In the genomic region with DNA sequence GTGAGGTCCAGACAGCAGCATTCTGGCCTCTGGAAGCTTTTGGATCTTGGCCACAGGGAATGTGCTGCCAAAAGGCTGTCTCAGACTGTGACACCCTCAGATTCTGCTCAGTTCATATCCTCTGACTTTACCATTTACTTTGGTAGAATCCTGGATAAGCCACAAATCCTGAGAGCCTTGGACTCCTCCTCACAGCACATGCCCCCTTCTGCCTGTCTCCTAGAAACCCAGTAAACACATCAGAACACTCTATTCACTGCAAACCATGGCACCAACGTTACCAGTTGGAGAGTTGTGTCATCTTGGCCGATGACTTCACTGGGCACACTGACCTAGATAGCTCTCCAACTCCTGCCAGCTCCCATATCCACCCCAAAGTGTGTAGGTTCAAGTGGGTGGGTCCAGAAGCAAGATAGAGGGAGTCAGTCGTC, we compare ENCODE assay signal across 10 mouse cellular contexts.
DNase-seq lines count a peak whose midpoint lies in the region; ATAC-seq and TF ChIP-seq lines count a peak whose summit lies in the region.
"Had no signal": no experiment of that assay in that cellular context is flagged by ENCODE, and none has a peak within 500 bp of the region (broad histone marks: within the 10 kb centered on the region; RNA-seq: fewer than 3 reads in every experiment).

No protein-coding gene starts in this region.

- H3K27me3 ChIP-seq in heart, embryonic 10.5 days (ENCODE audit: insufficient read depth, poor library complexity, severe bottlenecking) = peaks cover 29% of the 10 kb centered on the region
- no peaks in the 10 kb centered on the region for H3K27me3 ChIP-seq in midbrain, postnatal 0 days (ENCODE audit: insufficient read depth, low read length)
- H3K27me3 ChIP-seq in midbrain, embryonic 11.5 days (ENCODE audit: control insufficient read depth, insufficient read depth, low read length) = no peaks in the 10 kb centered on the region
- H3K27me3 ChIP-seq: forebrain, embryonic 12.5 days; stomach, embryonic 15.5 days had no signal

- TF ChIP-seq CTCF in midbrain, postnatal 0 days (IDR thresholded peaks at IDR 0.05) = no peak

- H3K27ac ChIP-seq in heart, embryonic 10.5 days = no peak overlapping the region
- no peak overlapping the region for H3K27ac ChIP-seq in midbrain, postnatal 0 days (ENCODE audit: low read depth, low read length)
- H3K27ac ChIP-seq in midbrain, embryonic 11.5 days (ENCODE audit: low read depth, low read length) = no peak overlapping the region
- H3K27ac ChIP-seq: forebrain, embryonic 12.5 days; stomach, embryonic 15.5 days had no signal

- no peak overlapping the region for H3K4me3 ChIP-seq in heart, embryonic 10.5 days
- no peak overlapping the region for H3K4me3 ChIP-seq in midbrain, postnatal 0 days (ENCODE audit: low read depth, low read length)
- H3K4me3 ChIP-seq in midbrain, embryonic 11.5 days (ENCODE audit: low read depth, low read length) = no peak overlapping the region
- H3K4me3 ChIP-seq: forebrain, embryonic 12.5 days; stomach, embryonic 15.5 days had no signal

- H3K9ac ChIP-seq in midbrain, postnatal 0 days (replicated peaks; ENCODE audit: low read length, poor library complexity, severe bottlenecking) = no peak overlapping the region
- H3K9ac ChIP-seq in midbrain, embryonic 11.5 days (ENCODE audit: low read length) = no peak overlapping the region
- H3K9ac ChIP-seq: forebrain, embryonic 12.5 days; stomach, embryonic 15.5 days had no signal

- H3K4me2 ChIP-seq in midbrain, postnatal 0 days (ENCODE audit: low read depth, low read length, poor library complexity, severe bottlenecking) = no peak overlapping the region
- H3K4me2 ChIP-seq in midbrain, embryonic 11.5 days = no peak overlapping the region
- H3K4me2 ChIP-seq: forebrain, embryonic 12.5 days; stomach, embryonic 15.5 days had no signal

- H3K36me3 ChIP-seq in heart, embryonic 10.5 days = no peaks in the 10 kb centered on the region
- no peaks in the 10 kb centered on the region for H3K36me3 ChIP-seq in midbrain, postnatal 0 days (ENCODE audit: insufficient read depth, low read length)
- H3K36me3 ChIP-seq in midbrain, embryonic 11.5 days (ENCODE audit: control insufficient read depth, insufficient read depth, low read length) = no peaks in the 10 kb centered on the region
- H3K36me3 ChIP-seq: forebrain, embryonic 12.5 days; stomach, embryonic 15.5 days had no signal

- 61% methylated on average over 3 of the region's 3 CpGs for WGBS in heart, embryonic 10.5 days
- 58% methylated on average over 3 of the region's 3 CpGs for WGBS in midbrain, postnatal 0 days
- 75% methylated on average over 3 of the region's 3 CpGs for WGBS in midbrain, embryonic 11.5 days

- peak; percentile 42 to 58 for DNase-seq in heart, adult 18-20 months
- no peak for DNase-seq in heart, embryonic 10.5 days (ENCODE audit: low spot score)
- DNase-seq in midbrain, postnatal 0 days (ENCODE audit: low spot score) = peak; percentile 79
- no peak for DNase-seq in midbrain, embryonic 11.5 days (ENCODE audit: low spot score, missing footprints)
- peak; percentile 14 for DNase-seq in cerebellum, adult 9-10 months
- DNase-seq in lung, postnatal 36 days = peak; percentile 40
- DNase-seq in urinary bladder, postnatal 25 days (ENCODE audit: low spot score) = no peak
- DNase-seq: kidney, postnatal 25 days had no signal

- ATAC-seq in midbrain, postnatal 0 days (ENCODE audit: low FRiP score) = peak; percentile 65
- ATAC-seq in midbrain, embryonic 11.5 days (ENCODE audit: low FRiP score) = no peak

- H3K4me1 ChIP-seq in heart, embryonic 10.5 days = 0 out of 2 replicates have a peak, but pooled peaks cover 13% of the 10 kb centered on the region
- no peaks in the 10 kb centered on the region for H3K4me1 ChIP-seq in midbrain, postnatal 0 days (ENCODE audit: insufficient read depth, low read length)
- H3K4me1 ChIP-seq in midbrain, embryonic 11.5 days (ENCODE audit: control insufficient read depth, insufficient read depth, low read length) = no peaks in the 10 kb centered on the region
- H3K4me1 ChIP-seq: forebrain, embryonic 12.5 days had no signal

- H3K9me3 ChIP-seq in heart, embryonic 10.5 days = no peaks in the 10 kb centered on the region
- H3K9me3 ChIP-seq in midbrain, postnatal 0 days (ENCODE audit: low read length) = no peaks in the 10 kb centered on the region
- H3K9me3 ChIP-seq in midbrain, embryonic 11.5 days (ENCODE audit: control insufficient read depth, low read length) = no peaks in the 10 kb centered on the region
- H3K9me3 ChIP-seq: forebrain, embryonic 12.5 days; stomach, embryonic 15.5 days had no signal

Comparison
In these comparisons a context has a peak if more than half of its experiments do, and no peak if none do; other contexts are left out.
1. DNase-seq: peak in heart, adult 18-20 months (2 of 2), midbrain, postnatal 0 days (single experiment), cerebellum, adult 9-10 months (single experiment) and lung, postnatal 36 days (single experiment); none in heart, embryonic 10.5 days (single experiment), midbrain, embryonic 11.5 days (single experiment) and urinary bladder, postnatal 25 days (single experiment).